Mouse (Mus musculus): ENCODE data around the gene Htra2.
A peak's percentile ranks its signal among the peaks of the same experiment; 100 is the strongest.

Gene Htra2

DNA sequence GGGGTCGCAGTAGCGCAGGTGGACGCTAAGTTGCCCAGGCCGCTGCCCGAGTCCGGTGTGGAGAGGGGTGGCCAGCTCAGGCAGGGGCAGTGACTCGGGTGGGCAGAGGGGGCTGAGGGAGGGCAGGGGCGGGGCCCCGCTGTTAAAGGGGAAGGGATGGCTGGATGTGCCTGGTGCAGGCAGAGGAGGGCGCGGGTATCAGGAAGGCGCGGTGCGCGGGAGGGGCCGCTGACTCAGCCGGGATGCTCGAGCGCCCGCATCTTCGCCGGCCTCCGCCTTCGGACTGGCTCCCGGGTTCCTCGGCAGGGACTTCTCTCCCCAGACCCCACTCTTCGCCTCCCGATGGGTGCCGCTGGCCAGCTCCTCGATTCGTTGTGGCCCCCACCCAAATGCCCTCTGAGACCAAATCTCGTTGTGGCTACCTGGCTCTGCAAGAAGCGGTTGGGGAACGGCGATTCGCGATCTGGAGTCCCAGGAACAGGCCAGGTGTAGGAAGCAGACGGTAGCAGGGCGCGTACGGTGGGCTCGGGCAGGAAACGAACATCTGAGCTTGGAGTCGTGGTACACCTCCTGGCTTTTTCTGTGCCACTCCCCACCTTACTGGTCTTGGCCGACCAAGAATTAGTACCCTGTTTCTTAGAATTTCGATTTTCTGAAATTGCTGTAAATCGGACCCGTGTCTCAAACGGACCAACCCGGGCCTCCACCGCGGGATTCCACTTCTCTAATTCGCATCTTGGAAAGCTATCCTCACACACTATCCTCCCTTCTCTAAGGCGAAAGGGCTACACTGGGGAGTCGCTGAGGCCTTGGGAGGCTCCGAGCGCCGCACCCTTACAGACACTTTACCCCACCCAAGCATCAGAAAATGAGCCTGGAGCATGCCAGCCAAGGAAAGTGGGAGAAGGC lies 15.5 kb upstream of the Htra2 start:
- peak; percentile 82 for DNase-seq (ENCODE audit: low read depth, low spot score)

DNA sequence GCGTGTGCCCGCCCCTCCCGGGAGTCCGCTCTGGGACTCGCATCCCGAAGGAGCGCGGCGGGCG lies 15.0 kb upstream of the Htra2 start, which contains the start of gene Tlx2:
Gene Tlx2 (minus strand): TSS at position 47 of the 64 bp plus-strand sequence.
- DNase-seq (ENCODE audit: low read depth, low spot score): no peak

DNA sequence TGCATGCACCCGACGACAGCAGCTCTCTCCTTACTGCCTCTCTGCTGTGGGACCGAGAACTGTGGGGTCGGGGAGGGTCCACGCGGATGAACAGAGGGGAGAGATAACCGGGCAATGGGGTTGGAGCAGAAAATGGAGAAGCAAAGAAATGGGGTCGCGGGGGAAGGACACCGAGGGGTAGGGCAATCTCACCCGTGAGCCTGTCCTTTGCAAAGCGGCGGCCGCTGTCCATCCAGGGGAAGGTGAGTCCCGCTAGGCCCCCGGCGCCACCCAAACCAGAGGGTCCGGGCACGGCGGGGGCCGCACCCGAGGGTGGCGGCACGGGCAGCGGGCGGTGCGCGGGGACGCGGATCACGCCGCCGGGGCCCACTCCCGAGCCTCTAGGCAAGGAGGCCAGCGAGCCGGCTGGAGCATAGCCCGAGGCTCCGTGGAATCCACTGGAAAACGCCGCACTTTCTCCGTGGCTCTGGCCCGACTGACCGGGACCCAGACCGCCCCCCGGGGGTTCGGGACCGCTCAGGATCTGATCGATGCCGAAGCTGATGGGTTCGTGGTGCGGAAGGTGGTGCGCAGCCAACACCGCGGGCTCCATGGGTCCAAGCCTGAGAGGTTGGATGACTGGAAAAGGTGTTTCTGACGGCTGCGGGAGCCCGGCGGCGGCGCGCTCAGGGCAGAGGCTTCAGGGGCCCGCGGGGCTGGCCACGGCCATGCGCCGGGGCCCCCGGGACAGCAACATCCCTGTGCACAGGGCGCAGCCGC lies 14.6 kb upstream of the Htra2 start:
- DNase-seq (ENCODE audit: low read depth, low spot score): no peak

DNA sequence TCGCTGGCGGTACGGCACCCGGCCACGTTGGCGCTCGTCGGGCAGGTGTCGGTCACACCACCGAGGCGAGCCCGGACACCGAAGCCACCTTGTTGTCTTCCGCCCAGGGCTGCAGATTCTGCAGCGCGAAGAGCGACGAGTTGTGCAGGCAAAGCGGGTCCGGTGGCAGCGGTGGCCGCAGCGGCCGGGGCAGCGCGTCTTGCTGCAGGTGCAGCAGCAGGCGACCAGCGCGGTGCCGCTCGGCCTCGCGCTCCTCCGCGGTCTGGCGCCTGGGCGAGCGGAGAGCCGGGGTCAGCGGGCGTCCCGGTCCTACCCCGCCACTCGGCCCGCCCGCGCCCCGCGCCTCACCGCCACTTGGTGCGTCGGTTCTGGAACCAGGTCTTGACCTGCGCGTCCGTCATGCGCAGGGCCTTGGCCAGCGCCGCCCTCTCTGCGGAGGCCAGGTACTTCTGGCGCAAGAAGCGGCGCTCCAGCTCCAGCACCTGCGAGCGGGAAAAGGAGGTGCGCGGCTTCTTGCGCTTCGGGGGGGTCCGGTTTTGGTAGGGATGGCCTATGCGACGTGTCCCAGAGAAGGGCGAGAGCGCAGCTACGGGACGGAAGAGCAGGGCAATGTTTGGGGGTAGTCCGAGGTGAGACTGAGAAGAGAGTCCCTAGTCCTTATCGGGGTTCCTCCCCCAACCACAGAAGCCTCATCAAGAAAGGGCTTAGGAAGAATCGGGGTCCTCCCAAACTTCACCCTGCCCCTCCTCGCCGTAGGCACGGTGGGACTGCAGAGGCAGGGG lies 13.8 kb upstream of the Htra2 start:
- DNase-seq (ENCODE audit: low read depth, low spot score): no peak

DNA sequence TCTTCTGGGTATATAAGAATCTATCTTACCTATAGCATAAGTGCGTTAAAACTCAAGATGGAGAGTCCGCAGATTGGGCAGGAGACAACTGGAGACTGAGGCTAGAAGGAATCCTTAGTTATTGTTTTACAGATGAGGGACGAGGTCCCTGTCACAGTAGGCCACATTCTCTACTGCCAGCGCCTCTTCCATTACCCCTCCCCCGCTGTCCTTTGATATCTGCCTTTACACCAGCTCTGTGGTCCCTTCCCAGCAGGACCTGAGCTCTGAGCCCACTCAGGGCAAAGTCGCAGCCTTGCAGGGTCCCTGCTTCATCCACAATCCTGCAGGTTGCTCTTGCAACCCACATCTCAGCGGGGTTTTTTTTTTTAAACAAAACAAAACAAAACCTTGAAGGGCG lies 13.1 kb upstream of the Htra2 start:
- peak; percentile 58 for DNase-seq (ENCODE audit: low read depth, low spot score)

DNA sequence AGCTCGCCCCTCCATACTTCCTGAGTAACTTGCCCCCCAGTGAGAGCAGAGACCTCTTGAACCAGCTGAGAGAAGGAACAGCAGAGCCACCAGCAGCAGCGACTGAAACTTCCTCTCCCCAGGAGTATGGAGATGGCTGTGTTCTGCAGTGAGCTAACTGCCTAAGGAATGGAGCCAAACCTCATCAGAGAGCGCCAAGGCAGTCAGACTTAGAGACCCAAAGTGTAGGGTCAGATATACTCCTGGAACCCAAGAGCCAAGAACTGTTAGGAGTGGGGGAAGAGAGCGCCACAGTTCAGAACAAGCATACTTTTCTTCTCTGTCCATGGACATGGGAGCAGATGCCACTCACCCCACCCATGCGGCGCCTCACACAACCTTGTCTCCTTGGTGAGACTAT lies 11.4 kb upstream of the Htra2 start:
- peak; percentile 57 for DNase-seq (ENCODE audit: low read depth, low spot score)

DNA sequence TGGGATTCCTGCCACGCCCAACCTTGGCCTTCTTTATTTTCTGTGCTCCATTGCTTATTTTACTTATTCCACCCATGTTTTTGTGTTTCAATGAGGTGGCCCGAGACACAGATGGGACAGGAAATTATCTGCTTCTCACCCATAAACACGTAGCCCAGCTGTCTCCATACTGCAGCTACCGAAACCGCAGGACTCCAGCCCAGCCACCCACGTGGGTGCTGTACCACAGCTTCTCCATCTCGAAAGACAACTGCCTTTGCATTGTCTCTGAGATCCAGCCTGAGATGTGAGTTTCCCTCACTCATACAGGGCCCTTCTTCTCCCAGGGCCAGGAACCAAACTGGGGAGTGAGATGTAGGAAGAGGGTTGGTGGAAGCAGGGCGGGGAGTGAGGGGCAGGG lies 10.9 kb upstream of the Htra2 start:
- DNase-seq (ENCODE audit: low read depth, low spot score): no peak

DNA sequence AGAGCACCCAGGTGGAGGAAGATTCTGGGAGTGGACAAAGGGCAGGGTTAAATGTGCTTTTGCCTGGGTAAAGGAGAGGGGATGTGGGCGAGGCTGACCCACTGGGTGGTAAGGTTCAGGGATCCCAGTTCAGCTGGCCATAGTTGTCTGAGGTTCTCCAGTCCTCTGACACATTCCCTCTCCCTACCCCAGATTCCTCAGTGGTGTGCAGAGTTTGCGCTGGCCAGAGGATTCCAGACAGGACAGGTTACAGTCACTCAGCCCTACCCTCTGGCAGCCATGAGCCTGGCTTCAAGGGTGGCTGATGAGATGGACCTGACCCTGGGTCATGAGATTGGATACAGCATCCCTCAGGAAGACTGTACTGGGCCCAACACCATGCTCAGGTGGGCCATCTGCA lies 3.7 kb upstream of the Htra2 start:
- DNase-seq (ENCODE audit: low read depth, low spot score): no peak

DNA sequence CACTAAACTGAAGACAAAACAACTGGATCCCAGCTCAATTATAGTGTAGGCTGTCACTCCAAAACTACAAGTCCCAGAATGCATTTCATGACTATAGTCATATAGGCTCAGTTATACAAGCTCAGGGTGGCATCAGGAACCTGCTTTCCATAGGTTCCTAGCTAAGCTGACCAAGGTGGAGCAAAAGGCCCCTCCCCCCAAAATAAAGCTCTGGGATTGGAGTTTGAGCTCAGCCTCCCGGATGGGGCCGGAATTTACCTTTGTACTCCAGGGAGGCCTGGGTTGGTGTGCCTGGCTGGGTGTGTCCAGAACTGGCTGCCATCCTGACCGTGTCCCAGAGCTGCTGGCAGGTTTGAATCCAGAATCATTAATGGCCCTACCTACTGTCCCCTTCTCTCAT lies 2.7 kb upstream of the Htra2 start, which contains the start of gene Dqx1:
Gene Dqx1 (plus strand): TSS at position 55 of the 400 bp plus-strand sequence.
- DNase-seq (ENCODE audit: low read depth, low spot score): peak; percentile 86

DNA sequence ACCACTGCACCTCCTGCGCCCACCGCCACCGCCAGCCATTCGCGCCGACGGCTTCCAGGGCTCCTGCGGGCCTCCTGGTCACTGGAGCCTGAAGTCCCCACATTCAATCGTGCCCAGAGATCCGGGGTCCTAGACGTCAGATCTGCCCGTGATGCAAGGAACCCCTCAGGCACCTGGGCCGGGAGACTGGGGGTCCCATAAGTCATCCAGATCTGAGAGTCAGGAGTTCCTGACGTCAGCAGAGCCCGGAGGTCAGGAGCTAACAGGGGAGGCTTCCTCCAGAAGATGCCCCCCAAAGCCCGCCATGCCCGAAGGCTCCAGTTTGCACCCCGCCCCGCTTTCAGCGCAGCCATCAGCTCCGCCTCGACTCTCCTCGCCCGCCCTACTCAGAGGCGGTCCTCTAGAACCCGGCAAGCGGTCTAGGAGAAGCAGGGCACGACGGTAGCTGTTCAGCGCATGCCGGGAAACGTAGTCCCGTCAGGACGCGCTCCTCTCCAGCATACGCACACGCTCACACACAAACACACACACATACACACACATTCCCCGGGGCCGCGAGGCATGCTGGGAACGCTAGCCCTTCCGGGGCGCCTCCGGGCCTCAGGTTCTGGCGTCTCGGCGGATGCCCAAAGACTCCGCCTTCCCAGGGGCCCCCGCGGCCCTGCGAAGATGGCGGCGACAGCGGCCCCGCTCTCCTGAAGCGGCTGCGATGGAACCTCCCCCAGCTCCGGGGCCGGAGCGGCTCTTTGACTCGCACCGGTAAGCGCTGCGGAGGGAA lies 810 bp downstream of the Htra2 start, which contains the start of gene Aup1:
Gene Aup1 (plus strand): TSS at position 448 of the 778 bp plus-strand sequence.
- peak; percentile 99 for DNase-seq (ENCODE audit: low read depth, low spot score)

DNA sequence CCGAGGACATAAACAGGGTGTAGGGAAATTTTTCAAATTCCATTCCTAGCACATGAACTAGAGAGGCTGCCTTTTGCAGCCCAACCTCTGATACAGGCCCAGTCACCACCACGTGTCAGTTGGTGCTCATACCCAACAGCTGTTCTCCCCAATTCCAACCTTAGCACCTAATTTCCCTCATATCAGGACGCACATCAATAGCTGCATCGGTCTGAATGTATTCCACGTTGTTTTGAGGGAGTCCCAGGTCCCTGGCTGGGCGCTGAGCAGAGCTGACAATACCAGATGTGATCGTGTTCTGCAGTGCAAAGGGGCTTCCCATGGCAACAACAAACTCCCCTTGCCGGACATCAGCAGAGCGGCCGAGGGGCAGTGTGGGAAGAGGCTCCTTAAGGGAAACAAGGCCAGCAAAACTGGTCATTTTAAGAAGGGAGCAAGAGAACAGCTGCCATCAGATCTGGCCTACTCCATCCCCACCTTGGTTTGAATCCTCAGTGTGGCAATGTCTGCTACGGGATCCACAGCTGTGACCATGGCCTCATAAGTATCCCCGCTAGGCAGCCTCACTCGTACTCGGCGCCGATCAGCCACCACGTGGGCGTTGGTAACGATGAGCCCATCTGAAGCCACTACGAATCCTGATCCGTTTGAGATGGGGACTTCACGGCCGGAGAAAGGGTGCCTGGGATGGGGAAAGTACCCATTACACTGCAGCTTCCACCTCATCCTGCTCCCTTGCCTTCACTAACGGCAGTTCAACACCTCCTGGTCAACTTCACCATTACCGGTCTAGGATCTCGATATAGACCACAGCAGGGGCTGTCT lies 1.7 kb downstream of the Htra2 start:
- DNase-seq (ENCODE audit: low read depth, low spot score): peak; percentile 27

DNA sequence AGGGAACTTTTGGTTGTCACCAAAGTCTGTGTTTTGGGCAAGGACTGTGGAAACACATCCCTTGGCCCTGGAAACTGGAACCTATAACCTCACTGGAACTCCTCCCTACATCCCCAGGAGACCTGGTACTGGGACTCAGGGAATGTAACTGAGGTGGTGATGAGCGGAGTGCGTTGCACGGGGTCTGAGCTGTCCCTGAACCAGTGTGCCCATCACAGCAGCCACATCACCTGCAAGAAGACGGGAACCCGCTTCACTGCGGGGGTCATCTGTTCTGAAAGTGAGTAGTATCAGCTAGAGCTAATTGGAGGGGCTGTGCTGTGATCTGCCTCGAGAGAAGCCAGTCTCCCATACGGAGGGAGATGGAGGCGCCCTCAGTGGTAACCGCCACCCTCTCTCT lies 5.7 kb downstream of the Htra2 start:
- no peak for DNase-seq (ENCODE audit: low read depth, low spot score)

DNA sequence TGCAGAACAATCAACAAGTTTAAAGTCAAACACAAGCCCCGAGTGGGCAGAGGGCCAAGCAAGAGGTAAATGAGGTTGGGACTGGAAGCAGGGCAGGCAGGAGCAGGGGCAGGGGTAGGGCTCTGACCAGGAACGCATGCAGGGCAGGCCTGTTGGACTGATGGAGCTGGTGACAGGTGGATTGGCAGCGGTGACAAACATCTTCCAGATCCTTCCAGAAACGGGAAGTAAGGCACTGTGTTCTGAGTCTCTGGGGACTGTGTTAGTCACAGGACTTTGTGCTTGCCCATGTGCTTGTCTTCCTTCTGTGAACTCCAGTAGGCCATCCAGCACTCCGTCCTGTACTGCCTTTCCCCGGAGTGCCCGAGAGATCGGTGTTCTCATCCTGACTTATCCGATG lies 10.3 kb downstream of the Htra2 start:
- DNase-seq (ENCODE audit: low read depth, low spot score): no peak

DNA sequence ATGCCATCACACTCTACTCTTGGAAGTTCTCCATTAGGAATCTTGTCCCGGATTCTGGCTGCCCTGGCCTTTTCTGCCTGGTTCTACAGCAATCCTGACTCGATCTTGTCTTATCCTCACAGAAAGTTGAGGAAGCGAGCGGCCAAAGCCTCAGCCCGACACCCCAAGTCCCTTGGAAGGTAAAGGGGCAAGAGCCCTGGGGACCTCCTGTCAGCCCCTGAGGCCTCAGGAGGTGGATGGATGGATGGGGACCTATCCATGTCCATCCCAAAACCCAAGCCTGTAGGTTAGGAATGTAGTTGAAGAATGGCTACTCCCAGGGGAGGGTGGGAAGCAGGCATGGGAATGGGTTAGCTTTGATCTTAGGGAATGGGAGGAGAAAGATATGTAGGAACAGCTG lies 11.1 kb downstream of the Htra2 start:
- DNase-seq (ENCODE audit: low read depth, low spot score): no peak

DNA sequence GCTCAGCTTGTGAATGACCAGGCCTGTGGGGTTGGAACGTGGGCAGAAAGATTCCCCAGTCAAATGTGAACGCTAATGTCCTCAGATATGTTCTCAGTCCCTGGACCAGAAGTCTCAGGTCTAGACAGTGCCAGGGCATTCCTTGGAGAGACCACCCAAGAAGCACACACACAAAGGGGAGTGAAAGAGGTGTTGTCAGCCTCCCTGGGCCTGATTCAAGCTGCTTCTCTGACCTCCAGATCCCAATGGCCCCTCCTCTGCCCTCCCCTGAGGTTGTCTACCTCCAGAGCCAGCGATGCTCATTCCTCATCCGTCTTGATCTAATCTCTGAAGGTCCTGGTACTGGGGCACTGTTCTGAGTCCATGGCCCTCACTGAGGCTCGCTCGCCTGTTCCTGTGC lies 11.5 kb downstream of the Htra2 start:
- peak; percentile 44 for DNase-seq (ENCODE audit: low read depth, low spot score)

DNA sequence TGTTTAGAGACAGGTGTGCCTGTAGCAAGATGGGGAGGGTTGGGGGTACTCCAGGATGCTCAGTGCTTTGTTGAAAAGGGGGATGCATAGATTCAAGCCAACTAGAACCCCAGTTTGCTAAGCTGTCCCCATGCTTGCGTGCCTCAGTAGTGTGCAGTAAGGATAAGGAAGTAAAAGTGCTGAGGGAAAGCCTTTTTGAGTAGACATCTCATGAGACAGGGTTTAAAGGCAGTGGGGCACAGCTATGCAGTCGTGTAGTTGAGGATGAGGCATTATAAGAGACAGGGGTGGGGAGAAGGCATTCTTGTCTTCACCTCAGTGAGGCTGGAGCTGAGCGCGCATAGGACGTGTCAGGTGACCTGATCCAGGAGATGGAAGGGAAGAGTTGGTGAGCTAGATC lies 14.5 kb downstream of the Htra2 start:
- no peak for DNase-seq (ENCODE audit: low read depth, low spot score)

DNA sequence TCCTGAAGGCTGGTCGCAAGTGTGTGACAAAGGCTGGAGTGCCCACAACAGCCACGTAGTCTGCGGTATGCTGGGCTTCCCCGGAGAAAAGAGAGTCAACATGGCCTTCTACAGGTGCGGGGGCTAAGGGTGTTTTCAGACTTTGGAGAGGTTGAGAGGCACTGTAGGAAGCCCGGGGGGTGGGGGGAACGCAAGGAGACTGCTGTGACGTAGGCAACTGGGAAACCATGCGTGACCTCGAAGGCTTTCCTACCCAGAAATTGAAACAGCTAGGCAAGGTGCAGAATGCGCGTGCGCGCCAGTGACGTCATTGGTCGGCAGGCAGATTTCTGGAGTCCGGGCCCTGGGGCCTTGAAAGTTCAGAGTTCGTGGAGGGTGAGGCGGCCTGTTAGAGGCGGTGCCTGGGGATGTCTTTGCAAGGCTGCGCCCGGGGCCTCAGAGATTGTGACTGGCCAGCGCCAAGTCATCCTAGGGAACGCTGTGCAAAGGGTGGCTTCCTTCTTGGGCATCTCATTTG lies 16.5 kb downstream of the Htra2 start:
- peak; percentile 97 for DNase-seq (ENCODE audit: low read depth, low spot score)

DNA sequence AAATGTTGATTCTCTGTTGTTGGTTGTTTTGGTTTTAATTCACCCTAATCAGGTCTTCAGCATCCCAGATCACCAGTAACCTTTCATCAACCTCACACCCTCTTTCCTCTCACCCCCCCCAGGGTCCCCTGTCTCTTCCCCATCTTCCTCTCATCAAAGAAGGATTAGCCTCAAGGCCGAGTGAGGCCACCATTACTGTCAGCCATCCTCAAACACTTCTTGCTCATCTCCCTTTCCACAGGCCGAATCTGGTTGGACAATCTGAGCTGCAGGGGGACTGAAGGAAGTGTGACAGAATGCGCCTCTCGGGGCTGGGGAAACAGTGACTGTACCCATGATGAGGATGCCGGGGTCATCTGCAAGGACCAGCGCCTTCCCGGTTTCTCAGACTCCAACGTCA lies 17.9 kb downstream of the Htra2 start:
- DNase-seq (ENCODE audit: low read depth, low spot score): no peak

DNA sequence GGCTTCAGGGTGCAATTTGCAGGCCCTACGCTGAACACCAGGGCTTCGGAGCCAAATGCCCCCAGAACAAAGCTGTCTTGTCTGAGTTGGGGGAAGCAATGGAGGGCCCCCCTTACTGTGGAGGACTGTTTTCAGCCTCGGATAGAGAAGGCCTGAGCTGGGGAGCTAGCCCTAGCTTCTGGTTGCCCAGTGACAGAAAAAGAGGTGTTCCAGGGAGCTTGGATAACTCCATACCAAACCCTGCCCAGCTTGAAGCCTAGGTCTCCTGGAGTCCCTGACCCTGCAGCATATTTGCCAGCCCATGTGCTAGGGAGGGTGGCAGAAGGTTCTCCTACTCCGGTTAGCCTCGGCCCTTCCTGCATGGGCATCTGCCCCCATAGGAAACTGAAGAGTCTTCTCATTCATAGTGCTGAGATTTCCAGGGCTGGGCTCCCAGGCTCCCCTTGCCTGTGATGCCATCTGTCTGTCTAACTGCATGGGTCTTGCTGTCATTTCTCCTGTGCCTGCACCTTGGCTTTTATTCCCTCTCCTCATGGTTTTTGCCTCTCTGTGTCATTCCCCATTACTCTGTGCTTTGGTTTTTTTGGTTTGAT lies 20.5 kb downstream of the Htra2 start:
- no peak for DNase-seq (ENCODE audit: low read depth, low spot score)

All from ES-CJ7 (cell line).